Mouse (Mus musculus) CH12.LX (cell line): ENCODE measurements around the gene Tcp11l1. TPM values are rescaled to one million over a fixed set of nuclear protein-coding genes. Genes with fewer than 3 reads are reported as not detected.

Experiments used
- DNase-seq: peaks from one replicate; pipeline ENCODE4 v3.0.0-alpha.2; 2013; ENCODE audit errors: extremely low read depth
- H3K27ac ChIP-seq: 2 replicates; pipeline ENCODE4 v1.5.1; 2012; ENCODE audit warnings: low read depth, mild to moderate bottlenecking, control low read depth, moderate library complexity; ENCODE audit not compliant: insufficient read depth
- H3K27me3 ChIP-seq: replicated peaks from 2 replicates; pipeline ENCODE3; 2012; ENCODE audit warnings: inconsistent platforms
- H3K36me3 ChIP-seq, 2 experiments: replicated peaks in 1 of 2; 2 replicates each; pipeline versions ENCODE3 to v1.6.1; 2012; ENCODE audit warnings: inconsistent platforms in 1 of 2, low read length in 1 of 2, mild to moderate bottlenecking in 1 of 2, mixed read lengths in 1 of 2, moderate library complexity in 1 of 2; ENCODE audit not compliant: control insufficient read depth in 1 of 2, insufficient read depth in 1 of 2
- H3K4me1 ChIP-seq, 2 experiments: 2 replicates each; pipeline ENCODE4 v1.6.1; 2012; ENCODE audit warnings: inconsistent platforms in 1 of 2, moderate library complexity in 1 of 2; ENCODE audit not compliant: insufficient read depth in 2 of 2, control insufficient read depth in 1 of 2
- H3K4me2 ChIP-seq: 2 replicates; pipeline ENCODE4 v1.6.1; 2012; ENCODE audit warnings: low read depth, mild to moderate bottlenecking, control low read depth; ENCODE audit not compliant: poor library complexity, insufficient read depth, severe bottlenecking
- H3K4me3 ChIP-seq, 3 experiments: fragments of 150-350 bp in 1 of 3; sonication (generic) in 1 of 3; replicated peaks in 1 of 3; 2 replicates each; pipeline versions ENCODE3 to v1.5.1; 2011 to 2012; ENCODE audit warnings: low read depth in 2 of 3, low read length in 2 of 3, mild to moderate bottlenecking in 2 of 3, moderate library complexity in 2 of 3, control low read depth in 1 of 3, improper control_type of control experiment in 1 of 3, inconsistent platforms in 1 of 3, mixed read lengths in 1 of 3; ENCODE audit not compliant: poor library complexity in 1 of 3
- H3K79me2 ChIP-seq: replicated peaks from 2 replicates; pipeline ENCODE4 v1.6.1; 2012; ENCODE audit warnings: mild to moderate bottlenecking, moderate library complexity; ENCODE audit not compliant: control insufficient read depth, poor library complexity, insufficient read depth, severe bottlenecking; ENCODE audit errors: extremely low read depth
- H3K9ac ChIP-seq: 2 replicates; pipeline ENCODE4 v1.6.1; 2012; ENCODE audit warnings: low read depth, mild to moderate bottlenecking, control low read depth, moderate library complexity; ENCODE audit not compliant: insufficient read depth
- H3K9me3 ChIP-seq: replicated peaks from 2 replicates; pipeline ENCODE3; 2012; ENCODE audit warnings: low read length, inconsistent platforms, mixed read lengths
- CHD2 ChIP-seq: IDR thresholded peaks from 2 replicates; pipeline ENCODE4 v1.6.1; 2011; ENCODE audit warnings: low read length, improper control_type of control experiment
- CTCF ChIP-seq, 2 experiments: IDR thresholded peaks in 1 of 2; conservative IDR thresholded peaks in 1 of 2; 2 replicates each; pipeline ENCODE4 v1.5.1; 2011 to 2012; ENCODE audit warnings: low read depth in 2 of 2, low read length in 2 of 2, improper control_type of control experiment in 1 of 2, inconsistent platforms in 1 of 2, mild to moderate bottlenecking in 1 of 2, moderate library complexity in 1 of 2
- E2F4 ChIP-seq: IDR thresholded peaks from 2 replicates; pipeline ENCODE4 v1.6.1; 2011; ENCODE audit warnings: low read depth, low read length, improper control_type of control experiment; ENCODE audit not compliant: insufficient replicate concordance
- ELF1 ChIP-seq: IDR thresholded peaks from 2 replicates; pipeline ENCODE4 v1.6.1; 2014; ENCODE audit warnings: low read depth, mild to moderate bottlenecking, inconsistent platforms, low read length, improper control_type of control experiment
- EP300 ChIP-seq: IDR thresholded peaks from 2 replicates; pipeline ENCODE4 v1.6.1; 2011; ENCODE audit warnings: low read length, improper control_type of control experiment
- ETS1 ChIP-seq: conservative IDR thresholded peaks from 2 replicates; pipeline ENCODE4 v1.6.1; 2012; ENCODE audit warnings: low read depth, mild to moderate bottlenecking, inconsistent platforms, low read length, improper control_type of control experiment, moderate library complexity
- GABPA ChIP-seq: IDR thresholded peaks from 2 replicates; pipeline ENCODE4 v1.6.1; 2012; ENCODE audit warnings: low read depth, low read length, improper control_type of control experiment, inconsistent platforms; ENCODE audit not compliant: insufficient replicate concordance
- HCFC1 ChIP-seq: IDR thresholded peaks from 2 replicates; pipeline ENCODE4 v1.6.1; 2012; ENCODE audit warnings: low read depth, mild to moderate bottlenecking, inconsistent platforms, low read length, improper control_type of control experiment
- IRF4 ChIP-seq: IDR thresholded peaks from 2 replicates; pipeline ENCODE4 v1.6.1; 2014; ENCODE audit warnings: low read depth, mild to moderate bottlenecking, inconsistent platforms, low read length, improper control_type of control experiment
- KAT2A ChIP-seq: IDR thresholded peaks from 2 replicates; pipeline ENCODE4 v1.6.1; 2012; ENCODE audit warnings: low read length, improper control_type of control experiment, inconsistent platforms; ENCODE audit not compliant: insufficient replicate concordance
- MAFK ChIP-seq: IDR thresholded peaks from 2 replicates; pipeline ENCODE4 v1.6.1; 2011; ENCODE audit warnings: low read length, improper control_type of control experiment; ENCODE audit not compliant: insufficient replicate concordance
- MAZ ChIP-seq: IDR thresholded peaks from 2 replicates; pipeline ENCODE4 v1.6.1; 2012; ENCODE audit warnings: low read depth, mild to moderate bottlenecking, inconsistent platforms, low read length, improper control_type of control experiment, moderate library complexity
- NRF1 ChIP-seq: IDR thresholded peaks from 2 replicates; pipeline ENCODE4 v1.6.1; 2014; ENCODE audit warnings: low read depth, mild to moderate bottlenecking, inconsistent platforms, low read length, improper control_type of control experiment, moderate library complexity
- PAX5 ChIP-seq: IDR thresholded peaks from 2 replicates; pipeline ENCODE4 v1.6.1; 2012; ENCODE audit warnings: low read length, inconsistent platforms, mixed read lengths
- POLR2A ChIP-seq: IDR thresholded peaks from 2 replicates; pipeline ENCODE4 v1.6.1; 2011; ENCODE audit warnings: low read depth, mild to moderate bottlenecking, improper control_type of control experiment, low read length
- POLR2AphosphoS2 ChIP-seq: IDR thresholded peaks from 2 replicates; pipeline ENCODE4 v1.6.1; 2011; ENCODE audit warnings: low read depth, low read length, improper control_type of control experiment
- RAD21 ChIP-seq: IDR thresholded peaks from 2 replicates; pipeline ENCODE4 v1.6.1; 2011; ENCODE audit warnings: low read depth, mild to moderate bottlenecking, low read length, improper control_type of control experiment, moderate library complexity
- SIN3A ChIP-seq: IDR thresholded peaks from 2 replicates; pipeline ENCODE4 v1.6.1; 2012; ENCODE audit warnings: low read length, improper control_type of control experiment, inconsistent platforms
- TBP ChIP-seq: conservative IDR thresholded peaks from 2 replicates; pipeline ENCODE4 v1.6.1; 2011; ENCODE audit warnings: low read depth, low read length, improper control_type of control experiment
- USF2 ChIP-seq: conservative IDR thresholded peaks from 2 replicates; pipeline ENCODE4 v1.6.1; 2011; ENCODE audit warnings: low read depth, low read length, improper control_type of control experiment
- ZC3H11A ChIP-seq: IDR thresholded peaks from 2 replicates; pipeline ENCODE4 v1.6.1; 2012; ENCODE audit warnings: low read depth, mild to moderate bottlenecking, inconsistent platforms, low read length, improper control_type of control experiment
- ZKSCAN1 ChIP-seq: IDR thresholded peaks from 2 replicates; pipeline ENCODE4 v1.6.1; 2012; ENCODE audit warnings: low read depth, inconsistent platforms, low read length, improper control_type of control experiment, borderline replicate concordance
- ZMIZ1 ChIP-seq: IDR thresholded peaks from 2 replicates; pipeline ENCODE4 v1.6.1; 2012; ENCODE audit warnings: low read depth, mild to moderate bottlenecking, inconsistent platforms, low read length, improper control_type of control experiment
- ZNF384 ChIP-seq: IDR thresholded peaks from 2 replicates; pipeline ENCODE4 v1.6.1; 2012; ENCODE audit warnings: low read depth, low read length, improper control_type of control experiment, inconsistent platforms
- dilution Hi-C: fragments of 300-500 bp; cut with MboI; formaldehyde crosslinking; loops from 2 replicates; pipeline ENCODE4 v1.14.3; 2020; ENCODE audit warnings: low sequenced_read_pairs; ENCODE audit not compliant: extremely low pct_unique_long_range_greater_than_20kb, extremely low pct_ligation_motif_present
- in situ Hi-C: fragments of 300-500 bp; cut with MboI; formaldehyde crosslinking; loops from 3 replicates; pipeline ENCODE4 v1.14.3; 2019; ENCODE audit warnings: low sequenced_read_pairs, low pct_ligation_motif_present, low pct_unique_long_range_greater_than_20kb, mixed read lengths
- polyA plus RNA-seq: library from polyadenylated mRNA; unstranded; fragments of >175 nt; gene quantifications from 2 replicates; pipeline ENCODE4 v1.2.1, GENCODE M21; 2012; ENCODE audit warnings: low read depth; ENCODE audit not compliant: insufficient read length
- total RNA-seq, 2 experiments: library from RNA; depleted of rRNA; stranded (reverse); fragments of 300-350 nt in 1 of 2; fragments of >200 nt in 1 of 2; gene quantifications; 2 replicates each; pipeline ENCODE4 v1.2.3; 2012 to 2014

The Tcp11l1 gene
- total and polyA plus RNA-seq, 3 experiments, result 2.9 to 11.7 (median 3.6) TPM

GRCm38 (mm10) chr2:104690720-104691119 is 21.2 kb downstream of the Tcp11l1 start:
- Histone ChIP-seq H3K4me2 (no peak overlapping the region; the same call in 1 of the 2 replicates), H3K9me3 (no peaks in the 10 kb centered on the region), H3K9ac (no peak overlapping the region), H3K79me2 (no peaks in the 10 kb centered on the region), H3K4me3 (no peak overlapping the region), H3K36me3 (no peaks in the 10 kb centered on the region), H3K27me3 (no peaks in the 10 kb centered on the region), H3K27ac (no peak overlapping the region), H3K4me1 (peaks cover 9 to 52% of the 10 kb centered on the region in 2 experiments)
- in situ Hi-C loops, result no loop called here
- dilution Hi-C loops, result no loop called here
- DNase-seq, result peak; percentile 54
- TF ChIP-seq MAFK, result no peak
- TF ChIP-seq IRF4, result peak; percentile 84
- no peak for TF ChIP-seq USF2
- TF ChIP-seq POLR2A, result no peak
- peak; percentile 75 for TF ChIP-seq EP300
- TF ChIP-seq ETS1, result no peak
- TF ChIP-seq CTCF (conservative IDR thresholded peaks at IDR 0.05 in 1 of 2, IDR thresholded peaks at IDR 0.05 in 1 of 2; ENCODE audit: low read depth in 2 of 2, low read length in 2 of 2), result peak in 1 of 2 experiments; percentile 24; a peak in 1 of 4 replicates
- TF ChIP-seq ZC3H11A, result no peak
- no peak for TF ChIP-seq TBP

- Histone ChIP-seq H3K4me3 (no peak overlapping the region), H3K4me2 (no peak overlapping the region), H3K27ac (no peak overlapping the region), H3K4me1 (peaks cover 9 to 57% of the 10 kb centered on the region in 2 experiments), H3K27me3 (no peaks in the 10 kb centered on the region), H3K9me3 (no peaks in the 10 kb centered on the region), H3K36me3 (no peaks in the 10 kb centered on the region), H3K79me2 (no peaks in the 10 kb centered on the region), H3K9ac (no peak overlapping the region)
- in situ Hi-C loops, result loop anchor here (10.0 kb wide), 1 partner anchor 56 kb away; the partner anchor contains the start of gene Depdc7
- DNase-seq, result no peak
- dilution Hi-C loops, result no loop called here
- TF ChIP-seq IRF4 (no peak), POLR2AphosphoS2 (no peak), SIN3A (no peak), MAZ (no peak)
- TF ChIP-seq, all 38 proteins: peak for 0
These were observed 23.2 kb downstream of the Tcp11l1 start for GRCm38 (mm10) chr2:104688724-104689123.

DNA sequence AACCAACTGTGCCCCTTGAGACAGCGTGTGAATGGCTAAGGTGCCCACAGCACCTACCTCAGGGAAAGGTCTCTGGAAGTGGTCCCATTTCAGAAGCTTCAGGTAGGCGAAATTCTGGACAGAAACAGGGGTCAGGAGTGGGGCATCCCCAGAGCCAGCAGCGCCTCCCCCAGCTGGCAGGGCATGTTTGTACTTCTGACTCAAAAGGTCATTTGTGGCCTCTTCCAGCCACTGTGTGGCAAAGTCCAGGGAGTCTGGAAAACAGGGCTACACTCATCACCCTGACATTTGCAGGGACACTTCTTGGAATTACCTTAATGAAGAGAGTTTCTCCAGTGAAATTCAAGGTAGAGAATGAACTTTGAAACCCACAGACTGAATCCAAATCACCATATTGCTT is 23.6 kb downstream of the Tcp11l1 start:
- Histone ChIP-seq H3K9ac (no peak overlapping the region), H3K4me3 (no peak overlapping the region), H3K27ac (no peak overlapping the region), H3K27me3 (no peaks in the 10 kb centered on the region), H3K9me3 (no peaks in the 10 kb centered on the region), H3K36me3 (no peaks in the 10 kb centered on the region), H3K4me1 (peaks cover 9 to 57% of the 10 kb centered on the region in 2 experiments), H3K4me2 (no peak overlapping the region), H3K79me2 (no peaks in the 10 kb centered on the region)
- dilution Hi-C loops (no loop called here), in situ Hi-C loops (loop anchor here (10.0 kb wide), 1 partner anchor 56 kb away; the partner anchor contains the start of gene Depdc7)
- TF ChIP-seq POLR2A, result no peak
- no peak for TF ChIP-seq E2F4
- no peak for TF ChIP-seq ZNF384
- TF ChIP-seq KAT2A, result no peak
- no peak for TF ChIP-seq ETS1
- no peak for TF ChIP-seq PAX5
- TF ChIP-seq MAFK, result no peak
- no peak for TF ChIP-seq HCFC1
- TF ChIP-seq TBP, result no peak
- TF ChIP-seq ZKSCAN1, result no peak
- TF ChIP-seq CHD2, result no peak
- no peak for TF ChIP-seq ZC3H11A
- no peak for TF ChIP-seq GABPA
- TF ChIP-seq CTCF (conservative IDR thresholded peaks at IDR 0.05 in 1 of 2, IDR thresholded peaks at IDR 0.05 in 1 of 2; ENCODE audit: low read depth in 2 of 2, low read length in 2 of 2), result no peak
- no peak for TF ChIP-seq ZMIZ1
- TF ChIP-seq ELF1, result no peak
- TF ChIP-seq NRF1, result no peak
- no peak for TF ChIP-seq RAD21
- no peak for TF ChIP-seq EP300
- no peak for DNase-seq
